In the genomic region with DNA sequence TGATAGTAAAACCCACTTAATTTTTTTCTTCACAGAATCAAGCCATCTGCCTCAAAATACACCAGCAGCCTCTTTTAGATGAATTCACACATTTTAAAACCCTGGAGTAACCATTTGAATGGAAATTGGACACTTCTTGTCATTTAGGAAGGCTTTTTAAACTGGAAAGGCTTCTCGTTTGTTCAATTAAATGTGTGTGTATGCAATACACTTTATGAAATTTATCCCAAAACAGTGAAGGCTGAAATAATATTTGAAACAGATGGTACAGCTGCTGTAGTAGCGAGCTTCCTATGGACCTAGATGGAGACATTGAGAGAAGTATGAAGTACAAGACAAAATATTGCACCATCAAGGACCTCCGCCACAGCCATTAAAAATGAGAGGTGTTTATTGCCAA, we compare ENCODE assay signal across 29 mouse cellular contexts.
DNase-seq lines count a peak whose midpoint lies in the region; ATAC-seq and TF ChIP-seq lines count a peak whose summit lies in the region.
"Had no signal": no experiment of that assay in that cellular context is flagged by ENCODE, and none has a peak within 500 bp of the region (broad histone marks: within the 10 kb centered on the region; RNA-seq: fewer than 3 reads in every experiment).

No protein-coding gene starts in this region.

- H3K9ac ChIP-seq in forebrain, embryonic 13.5 days = no peak overlapping the region
- H3K9ac ChIP-seq in limb, embryonic 14.5 days (ENCODE audit: low read depth, low read length, severe bottlenecking) = no peak overlapping the region
- H3K9ac ChIP-seq in forebrain, postnatal 0 days = no peak overlapping the region
- H3K9ac ChIP-seq: embryonic facial prominence, embryonic 12.5 days; heart, embryonic 12.5 days; heart, embryonic 15.5 days; hindbrain, embryonic 13.5 days; intestine, embryonic 15.5 days had no signal

- ATAC-seq in forebrain, embryonic 13.5 days = no peak
- ATAC-seq in limb, embryonic 14.5 days (ENCODE audit: low FRiP score, low read depth) = peak; percentile 60; the same call in 1 of the 2 replicates
- 0 out of 2 replicates have a peak, but pooled peaks have one; percentile 14 for ATAC-seq in forebrain, postnatal 0 days
- ATAC-seq: hindbrain, embryonic 16.5 days; intestine, embryonic 15.5 days; Patski had no signal

- peak overlapping the region; percentile 48 for H3K27ac ChIP-seq in forebrain, embryonic 13.5 days
- H3K27ac ChIP-seq in forebrain, embryonic 10.5 days = no peak overlapping the region
- no peak overlapping the region for H3K27ac ChIP-seq in limb, embryonic 14.5 days (replicated peaks; ENCODE audit: low read depth, low read length)
- H3K27ac ChIP-seq in limb, embryonic 10.5 days = no peak overlapping the region
- no peak overlapping the region for H3K27ac ChIP-seq in forebrain, postnatal 0 days (ENCODE audit: low read depth, low read length)
- H3K27ac ChIP-seq: embryonic facial prominence, embryonic 12.5 days; gastrocnemius, adult 2 months; heart, embryonic 15.5 days; hindbrain, embryonic 10.5 days; hindbrain, embryonic 13.5 days; intestine, embryonic 15.5 days had no signal

- WGBS in forebrain, embryonic 13.5 days = 55% methylated on average over 3 of the region's 3 CpGs
- WGBS in forebrain, embryonic 10.5 days = 86% methylated on average over 3 of the region's 3 CpGs
- WGBS in limb, embryonic 14.5 days = 33% methylated on average over 3 of the region's 3 CpGs
- WGBS in limb, embryonic 10.5 days = 72% methylated on average over 3 of the region's 3 CpGs
- 45% methylated on average over 3 of the region's 3 CpGs for WGBS in forebrain, postnatal 0 days

- peaks cover 12% of the 10 kb centered on the region for H3K4me1 ChIP-seq in forebrain, embryonic 13.5 days
- H3K4me1 ChIP-seq in forebrain, embryonic 10.5 days = peaks cover 18% of the 10 kb centered on the region
- H3K4me1 ChIP-seq in limb, embryonic 14.5 days (ENCODE audit: control insufficient read depth, insufficient read depth, low read length) = peaks cover 6% of the 10 kb centered on the region
- peaks cover 24% of the 10 kb centered on the region for H3K4me1 ChIP-seq in limb, embryonic 10.5 days
- 0 out of 2 replicates have a peak, but pooled peaks cover 4% of the 10 kb centered on the region for H3K4me1 ChIP-seq in forebrain, postnatal 0 days (ENCODE audit: insufficient read depth)
- H3K4me1 ChIP-seq: embryonic facial prominence, embryonic 12.5 days; heart, embryonic 15.5 days; hindbrain, embryonic 10.5 days; hindbrain, embryonic 13.5 days; intestine, embryonic 15.5 days had no signal

- no peaks in the 10 kb centered on the region for H3K27me3 ChIP-seq in forebrain, embryonic 13.5 days
- peaks cover 3% of the 10 kb centered on the region; the same call in 1 of the 2 replicates for H3K27me3 ChIP-seq in forebrain, embryonic 10.5 days (ENCODE audit: poor library complexity, severe bottlenecking)
- H3K27me3 ChIP-seq in limb, embryonic 14.5 days (ENCODE audit: control insufficient read depth, insufficient read depth, low read length) = no peaks in the 10 kb centered on the region
- no peaks in the 10 kb centered on the region for H3K27me3 ChIP-seq in limb, embryonic 10.5 days (ENCODE audit: low read depth, poor library complexity, severe bottlenecking)
- H3K27me3 ChIP-seq in forebrain, postnatal 0 days (ENCODE audit: insufficient read depth, low read length) = no peaks in the 10 kb centered on the region
- H3K27me3 ChIP-seq: CH12.LX; embryonic facial prominence, embryonic 12.5 days; heart, embryonic 12.5 days; heart, embryonic 15.5 days; hindbrain, embryonic 13.5 days; intestine, embryonic 15.5 days had no signal

- no peak for TF ChIP-seq POLR2A in limb, embryonic 14.5 days (IDR thresholded peaks at IDR 0.05; ENCODE audit: borderline replicate concordance, extremely low read depth, insufficient read depth, insufficient read length)
- no peak for TF ChIP-seq POLR2A in brain, embryonic 14.5 days (IDR thresholded peaks at IDR 0.05; ENCODE audit: borderline replicate concordance, extremely low read depth, insufficient read depth, insufficient read length, poor library complexity, severe bottlenecking)

- H3K4me3 ChIP-seq in forebrain, embryonic 13.5 days = no peak overlapping the region
- no peak overlapping the region for H3K4me3 ChIP-seq in forebrain, embryonic 10.5 days
- H3K4me3 ChIP-seq in limb, embryonic 14.5 days (replicated peaks; ENCODE audit: low read length) = no peak overlapping the region
- H3K4me3 ChIP-seq in limb, embryonic 10.5 days = no peak overlapping the region
- no peak overlapping the region for H3K4me3 ChIP-seq in forebrain, postnatal 0 days (ENCODE audit: low read depth, low read length)
- H3K4me3 ChIP-seq: embryonic facial prominence, embryonic 12.5 days; erythroblast, embryonic 14.5 days; gastrocnemius, adult 2 months; heart, embryonic 12.5 days; heart, embryonic 15.5 days; hindbrain, embryonic 10.5 days; hindbrain, embryonic 13.5 days; intestine, embryonic 15.5 days had no signal

- no peaks in the 10 kb centered on the region for H3K36me3 ChIP-seq in forebrain, embryonic 13.5 days (ENCODE audit: poor library complexity, severe bottlenecking)
- H3K36me3 ChIP-seq in forebrain, embryonic 10.5 days (replicated peaks) = no peaks in the 10 kb centered on the region
- H3K36me3 ChIP-seq in limb, embryonic 14.5 days (ENCODE audit: control insufficient read depth, insufficient read depth, low read length) = no peaks in the 10 kb centered on the region
- H3K36me3 ChIP-seq in limb, embryonic 10.5 days = no peaks in the 10 kb centered on the region
- no peaks in the 10 kb centered on the region for H3K36me3 ChIP-seq in forebrain, postnatal 0 days (ENCODE audit: insufficient read depth)
- H3K36me3 ChIP-seq: embryonic facial prominence, embryonic 12.5 days; G1E; heart, embryonic 12.5 days; heart, embryonic 15.5 days; hindbrain, embryonic 10.5 days; hindbrain, embryonic 13.5 days; intestine, embryonic 15.5 days had no signal

- DNase-seq in forebrain, embryonic 10.5 days (ENCODE audit: extremely low spot score, low spot score) = no peak
- peak; percentile 13 for DNase-seq in limb, embryonic 14.5 days (ENCODE audit: low spot score)
- no peak for DNase-seq in limb, embryonic 10.5 days (ENCODE audit: low spot score)
- peak; percentile 76 for DNase-seq in brain, embryonic 14.5 days (ENCODE audit: low read depth)
- DNase-seq in forebrain, postnatal 0 days = peak; percentile 39
- DNase-seq in urinary bladder, postnatal 10 days (ENCODE audit: low spot score) = no peak
- DNase-seq: adrenal gland, postnatal 10 days; adrenal gland, postnatal 36 days; B cell, adult 2 months; cerebellum, adult 18-20 months; cerebellum, adult 9-10 months; cerebellum, postnatal 14 days; gastrocnemius, adult 2 months; gastrocnemius, postnatal 25 days; heart, adult 18-20 months; heart, postnatal 36 days; kidney, adult 11 months had no signal

- TF ChIP-seq CTCF in brain, embryonic 14.5 days (IDR thresholded peaks at IDR 0.05; ENCODE audit: borderline replicate concordance, extremely low read depth, insufficient read depth, insufficient read length) = no peak
- TF ChIP-seq CTCF in forebrain, postnatal 0 days (IDR thresholded peaks at IDR 0.05; ENCODE audit: low read depth) = no peak

- no peak overlapping the region for H3K4me2 ChIP-seq in forebrain, embryonic 13.5 days
- no peak overlapping the region for H3K4me2 ChIP-seq in limb, embryonic 14.5 days (replicated peaks; ENCODE audit: low read depth, low read length, severe bottlenecking)
- H3K4me2 ChIP-seq in forebrain, postnatal 0 days (ENCODE audit: low read depth) = no peak overlapping the region
- H3K4me2 ChIP-seq: embryonic facial prominence, embryonic 12.5 days; heart, embryonic 12.5 days; heart, embryonic 15.5 days; hindbrain, embryonic 13.5 days; intestine, embryonic 15.5 days had no signal

- H3K9me3 ChIP-seq in forebrain, embryonic 13.5 days (replicated peaks) = no peaks in the 10 kb centered on the region
- no peaks in the 10 kb centered on the region for H3K9me3 ChIP-seq in forebrain, embryonic 10.5 days
- H3K9me3 ChIP-seq in limb, embryonic 14.5 days (ENCODE audit: control insufficient read depth, low read length) = no peaks in the 10 kb centered on the region
- H3K9me3 ChIP-seq in limb, embryonic 10.5 days (replicated peaks) = no peaks in the 10 kb centered on the region
- H3K9me3 ChIP-seq in forebrain, postnatal 0 days (ENCODE audit: low read length) = no peaks in the 10 kb centered on the region
- H3K9me3 ChIP-seq: embryonic facial prominence, embryonic 12.5 days; G1E; heart, embryonic 12.5 days; heart, embryonic 15.5 days; hindbrain, embryonic 10.5 days; hindbrain, embryonic 13.5 days; intestine, embryonic 15.5 days had no signal

Comparison
In these comparisons a context has a peak if more than half of its experiments do, and no peak if none do; other contexts are left out.
1. DNase-seq: peak in limb, embryonic 14.5 days (single experiment), brain, embryonic 14.5 days (single experiment) and forebrain, postnatal 0 days (single experiment); none in forebrain, embryonic 10.5 days (single experiment), limb, embryonic 10.5 days (single experiment) and urinary bladder, postnatal 10 days (single experiment).